Mouse (Mus musculus): ENCODE results near the gene Arhgdib.

- no peak for TF ChIP-seq CTCF (IDR thresholded peaks at IDR 0.05)
- no peak for TF ChIP-seq EP300 (IDR thresholded peaks at IDR 0.05)
Measured at GRCm38 (mm10) chr6:136982581-136982980, 40.9 kb upstream of the Arhgdib start.

All from lung, postnatal 0 days (tissue).